Mouse (Mus musculus) embryonic fibroblast, embryonic 13.5 days (primary cell): ENCODE results near the gene Creb3l2. TPM values are rescaled to one million over a fixed set of nuclear protein-coding genes. Genes with fewer than 3 reads are reported as not detected.

Experiments
- H3K27ac ChIP-seq: 2 replicates; pipeline ENCODE4 v1.5.1; 2012; ENCODE audit warnings: low read length, control low read depth, inconsistent platforms; ENCODE audit not compliant: insufficient read depth
- H3K4me1 ChIP-seq: 2 replicates; pipeline ENCODE4 v1.6.1; 2011; ENCODE audit warnings: low read length; ENCODE audit not compliant: control insufficient read depth, insufficient read depth
- H3K4me3 ChIP-seq: 2 replicates; pipeline ENCODE4 v1.5.1; 2011; ENCODE audit warnings: mild to moderate bottlenecking, control low read depth, low read length; ENCODE audit not compliant: insufficient read depth
- CTCF ChIP-seq: IDR thresholded peaks from 2 replicates; pipeline ENCODE4 v1.5.1; 2011; ENCODE audit warnings: mild to moderate bottlenecking, control low read depth, low read length, moderate library complexity, borderline replicate concordance; ENCODE audit not compliant: insufficient read depth
- POLR2A ChIP-seq: IDR thresholded peaks from 2 replicates; pipeline ENCODE4 v1.6.1; 2011; ENCODE audit warnings: low read depth, mild to moderate bottlenecking, control low read depth, low read length, moderate library complexity
- polyA plus RNA-seq: library from polyadenylated mRNA; stranded (reverse); fragments of >200 nt; gene quantifications from 2 replicates; pipeline ENCODE4 v1.2.4, GENCODE M21; 2011; ENCODE audit warnings: low read depth; ENCODE audit not compliant: missing spikeins, insufficient read length

Gene Creb3l2
- polyA plus RNA-seq, 1 experiment = 62.8 TPM

GRCm38 (mm10) chr6:37325076-37325475 lies 116.9 kb downstream of the Creb3l2 start:
- Histone ChIP-seq H3K4me3 (no peak overlapping the region), H3K4me1 (no peaks in the 10 kb centered on the region), H3K27ac (no peak overlapping the region)
- no peak for TF ChIP-seq CTCF
- no peak for TF ChIP-seq POLR2A

GRCm38 (mm10) chr6:37322641-37323040 lies 119.3 kb downstream of the Creb3l2 start:
- H3K27ac ChIP-seq = no peak overlapping the region
- H3K4me3 ChIP-seq = no peak overlapping the region
- TF ChIP-seq POLR2A (no peak), CTCF (no peak)
- H3K4me1 ChIP-seq = no peaks in the 10 kb centered on the region

- H3K27ac ChIP-seq = no peak overlapping the region
- TF ChIP-seq POLR2A (no peak), CTCF (no peak)
- no peaks in the 10 kb centered on the region for H3K4me1 ChIP-seq
- H3K4me3 ChIP-seq = no peak overlapping the region
These were observed 119.9 kb downstream of the Creb3l2 start for GRCm38 (mm10) chr6:37322088-37322487.

DNA sequence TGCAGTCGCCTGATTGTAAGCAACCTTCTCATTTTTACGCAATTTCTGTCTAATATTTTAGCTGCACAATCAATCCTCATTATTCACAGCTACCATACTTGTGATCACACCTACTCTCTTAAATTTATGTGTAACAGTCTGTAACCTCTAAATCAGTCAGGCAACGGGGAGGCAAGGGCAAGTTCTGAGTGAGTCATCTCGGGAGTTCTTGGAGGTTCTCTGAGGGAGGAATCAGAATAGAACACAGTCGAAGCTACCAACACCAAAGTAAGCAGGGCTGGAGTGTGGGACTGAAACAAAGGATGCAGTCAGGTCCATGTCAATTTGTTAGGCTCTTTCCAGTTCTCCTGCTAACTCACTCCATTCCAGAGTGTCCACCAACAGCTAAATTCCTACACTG lies 124.0 kb downstream of the Creb3l2 start:
- no peak for TF ChIP-seq POLR2A
- no peak for TF ChIP-seq CTCF
- Histone ChIP-seq H3K4me1 (no peaks in the 10 kb centered on the region), H3K4me3 (no peak overlapping the region), H3K27ac (no peak overlapping the region)

- Histone ChIP-seq H3K4me3 (no peak overlapping the region), H3K4me1 (no peaks in the 10 kb centered on the region), H3K27ac (no peak overlapping the region)
- no peak for TF ChIP-seq CTCF
- TF ChIP-seq POLR2A = no peak
These were observed 126.5 kb downstream of the Creb3l2 start for GRCm38 (mm10) chr6:37315440-37315839.

- no peaks in the 10 kb centered on the region for H3K4me1 ChIP-seq
These were observed 131.3 kb downstream of the Creb3l2 start for GRCm38 (mm10) chr6:37310601-37311000.

DNA sequence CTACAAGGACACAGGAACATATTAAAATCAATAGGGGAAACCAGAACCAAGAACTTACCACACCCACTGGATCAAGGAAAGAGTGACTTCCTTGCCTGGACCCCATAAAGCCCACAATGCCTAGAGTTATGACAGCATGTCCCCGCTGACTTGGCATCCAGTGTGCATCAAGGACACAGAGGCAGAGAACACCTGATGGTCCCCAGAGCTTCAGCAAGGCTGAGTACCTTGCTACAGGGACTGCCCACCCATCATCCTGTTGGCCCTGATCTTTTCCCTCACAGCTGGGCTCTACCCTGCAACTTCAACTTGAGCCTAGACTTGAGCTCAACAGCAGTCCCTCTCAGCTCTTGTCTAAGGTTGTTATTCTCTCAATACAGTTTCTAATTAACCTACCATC lies 135.3 kb downstream of the Creb3l2 start:
- H3K4me1 ChIP-seq = no peaks in the 10 kb centered on the region
- H3K27ac ChIP-seq = no peak overlapping the region
- TF ChIP-seq CTCF (no peak), POLR2A (no peak)
- no peak overlapping the region for H3K4me3 ChIP-seq

More at GRCm38 (mm10) chr6:37310601-37311000, 131.3 kb downstream of the Creb3l2 start:
- Histone ChIP-seq H3K27ac (no peak overlapping the region), H3K4me3 (no peak overlapping the region)
- TF ChIP-seq CTCF = no peak
- no peak for TF ChIP-seq POLR2A

GRCm38 (mm10) chr6:37300492-37300891 lies 141.5 kb downstream of the Creb3l2 start:
- Histone ChIP-seq H3K4me3 (no peak overlapping the region), H3K4me1 (no peaks in the 10 kb centered on the region), H3K27ac (no peak overlapping the region)
- TF ChIP-seq POLR2A (no peak), CTCF (no peak)

GRCm38 (mm10) chr6:37299562-37300390 lies 142.2 kb downstream of the Creb3l2 start, which contains the start of gene Dgki:
Gene Dgki, minus strand, starts transcription at chr6:37300184.
- Histone ChIP-seq H3K27ac (no peak within 1 kb of the TSS), H3K4me1 (no peaks in the 10 kb centered on the region), H3K4me3 (peak within 1 kb of the TSS; percentile 43)
- TF ChIP-seq CTCF = no peak
- TF ChIP-seq POLR2A = no peak

DNA sequence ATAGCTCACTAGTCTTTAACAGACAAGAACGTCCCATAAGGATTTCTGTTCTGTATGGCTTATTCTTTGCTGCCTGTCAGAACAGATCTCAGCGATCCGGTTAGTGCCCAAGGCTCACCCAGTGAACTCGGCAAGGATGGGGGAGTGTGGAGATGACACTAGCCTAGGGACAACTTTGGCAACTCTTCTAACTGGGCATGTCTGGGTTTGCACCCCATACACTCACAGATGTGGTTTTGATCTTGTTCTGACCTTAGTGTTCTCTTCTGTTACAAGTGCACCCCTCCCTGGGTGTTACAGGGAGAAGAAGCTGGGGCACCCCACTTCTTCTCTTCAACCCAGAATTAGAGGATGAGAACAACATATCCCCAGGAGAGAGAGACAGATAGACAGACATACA lies 143.0 kb downstream of the Creb3l2 start:
- TF ChIP-seq CTCF (no peak), POLR2A (no peak)
- H3K4me1 ChIP-seq = no peaks in the 10 kb centered on the region
- H3K27ac ChIP-seq = no peak overlapping the region
- H3K4me3 ChIP-seq = no peak overlapping the region
